14 mouse cellular contexts compared by ENCODE assay signal in genomic region chr14:13440723-13441122, GRCm38 (mm10).
"Had no signal": no experiment of that assay in that cellular context is flagged by ENCODE, and none has a peak within 500 bp of the region (broad histone marks: within the 10 kb centered on the region; RNA-seq: fewer than 3 reads in every experiment).

No protein-coding gene starts in this region.

- DNase-seq: kidney, adult 2 months; kidney, postnatal 10 days; kidney, postnatal 36 days; layer of hippocampus, postnatal 36 days; liver, embryonic 13.5 days; lung, adult 2 months; lung, postnatal 14 days; lung, postnatal 4 days; thymus, postnatal 36 days had no signal

- H3K36me3 ChIP-seq: limb, embryonic 13.5 days; liver, embryonic 13.5 days had no signal

- H3K27ac ChIP-seq: left cerebral cortex, adult 2 months; limb, embryonic 13.5 days; liver, embryonic 13.5 days had no signal

- H3K9ac ChIP-seq: limb, embryonic 13.5 days; liver, embryonic 13.5 days had no signal

- H3K4me1 ChIP-seq: limb, embryonic 13.5 days; liver, embryonic 13.5 days had no signal

- H3K4me3 ChIP-seq: left cerebral cortex, adult 2 months; limb, embryonic 13.5 days; liver, embryonic 13.5 days had no signal

- H3K9me3 ChIP-seq: limb, embryonic 13.5 days had no signal

- ATAC-seq: inflammation-experienced regulatory T-cells, adult 6 months; intestine, embryonic 16.5 days; midbrain, embryonic 16.5 days had no signal

- H3K4me2 ChIP-seq: limb, embryonic 13.5 days; liver, embryonic 13.5 days had no signal

- H3K27me3 ChIP-seq: limb, embryonic 13.5 days; liver, embryonic 13.5 days had no signal
